In the genomic region with DNA sequence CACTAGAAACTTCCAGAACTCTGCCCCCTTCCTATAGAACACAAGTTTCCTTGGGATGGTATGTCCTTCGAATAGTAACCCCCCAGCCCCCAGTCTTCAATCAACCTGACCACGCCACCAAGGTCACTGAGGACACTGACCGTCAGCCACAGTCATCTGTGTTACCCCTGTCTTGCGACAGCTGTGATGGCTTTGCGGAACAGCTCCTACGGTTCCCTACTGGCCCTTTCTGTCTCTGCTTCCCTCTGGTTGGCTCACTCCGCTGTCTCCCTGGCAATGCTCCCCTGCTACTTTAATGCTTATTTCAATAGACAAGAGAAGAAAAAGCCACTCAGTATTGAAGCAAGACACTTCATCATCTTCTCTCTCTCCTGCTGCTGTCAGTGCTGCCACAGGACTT, we compare ENCODE assay signal across 11 mouse cellular contexts. TPM values are rescaled to one million over a fixed set of nuclear protein-coding genes. Genes with fewer than 3 reads are reported as not detected.
DNase-seq lines count a peak whose midpoint lies in the region; ATAC-seq and TF ChIP-seq lines count a peak whose summit lies in the region.
"Had no signal": no experiment of that assay in that cellular context is flagged by ENCODE, and none has a peak within 500 bp of the region (broad histone marks: within the 10 kb centered on the region; RNA-seq: fewer than 3 reads in every experiment).

No protein-coding gene starts in this region.

- ATAC-seq in frontal cortex, adult (ENCODE audit: low TSS enrichment), result peak; percentile 62
- ATAC-seq in inflammation-experienced regulatory T-cells, adult 6 months, result no peak

- H3K36me3 ChIP-seq in midbrain, embryonic 10.5 days, result no peaks in the 10 kb centered on the region
- H3K36me3 ChIP-seq in small intestine, adult 2 months (ENCODE audit: control insufficient read depth, insufficient read depth, low read length), result no peaks in the 10 kb centered on the region; the same call in 1 of the 2 replicates

- peaks cover 30% of the 10 kb centered on the region for H3K4me1 ChIP-seq in midbrain, embryonic 10.5 days
- H3K4me1 ChIP-seq in small intestine, adult 2 months (ENCODE audit: control insufficient read depth, insufficient read depth, insufficient read length, low read length), result peaks cover 21% of the 10 kb centered on the region

- TF ChIP-seq CTCF in small intestine, adult 2 months (IDR thresholded peaks at IDR 0.05; ENCODE audit: extremely low read depth, insufficient read length, insufficient replicate concordance, low read depth, low read length), result no peak

- WGBS in midbrain, embryonic 10.5 days, result 36% methylated on average over 7 of the region's 7 CpGs
- WGBS in small intestine, adult 2 months, result 50% methylated on average over 7 of the region's 7 CpGs

- no peak for DNase-seq in frontal cortex, postnatal 14 days (ENCODE audit: low spot score in 2 of 2)
- peak; percentile 43 to 56 for DNase-seq in right cerebral cortex, postnatal 10 days (ENCODE audit: low spot score in 2 of 2)
- no peak for DNase-seq in right cerebral cortex, postnatal 36 days (ENCODE audit: low spot score in 2 of 2)
- peak; percentile 39 for DNase-seq in midbrain, embryonic 10.5 days (ENCODE audit: low spot score)
- DNase-seq in urinary bladder, postnatal 36 days (ENCODE audit: low spot score in 2 of 2), result no peak
- DNase-seq: gastrocnemius, postnatal 10 days; thymus, postnatal 14 days had no signal

- H3K4me3 ChIP-seq in midbrain, embryonic 10.5 days, result no peak overlapping the region
- H3K4me3 ChIP-seq in small intestine, adult 2 months (ENCODE audit: low read depth, low read length), result no peak overlapping the region

- no peak for TF ChIP-seq POLR2A in small intestine, adult 2 months (IDR thresholded peaks at IDR 0.05; ENCODE audit: low read depth, low read length)

- no peaks in the 10 kb centered on the region for H3K9me3 ChIP-seq in midbrain, embryonic 10.5 days (replicated peaks)

- H3K27me3 ChIP-seq in midbrain, embryonic 10.5 days (ENCODE audit: low read depth, poor library complexity, severe bottlenecking), result no peaks in the 10 kb centered on the region
- H3K27me3 ChIP-seq in small intestine, adult 2 months (ENCODE audit: control insufficient read depth, insufficient read depth, low read length), result no peaks in the 10 kb centered on the region

- H3K27ac ChIP-seq in midbrain, embryonic 10.5 days (replicated peaks), result peak overlapping the region; percentile 46; the same call in 1 of the 2 replicates
- peak overlapping the region; percentile 86 for H3K27ac ChIP-seq in small intestine, adult 2 months (ENCODE audit: insufficient read depth, low read depth, low read length)

RNA-seq across cellular contexts. Expression of gene Sult6b2, which starts 10.8 kb away (rescaled TPM):
- not detected in 2 replicates for polyA plus RNA-seq in midbrain, embryonic 10.5 days (2016; fragmentation: Nextera tagmentation; extraction: Ambion mirVana)
- 0.20 and 68.1 TPM in 2 replicates for polyA plus RNA-seq in small intestine, adult 2 months (2012; rRNA removed)
- polyA plus RNA-seq in inflammation-experienced regulatory T-cells, adult 6 months (2017; shearing (Covaris generic)), result not detected
- polyA plus RNA-seq: liver, adult 2 months had no signal

RNA-seq across cellular contexts. Expression of gene Cmas, which starts 37.0 kb away (rescaled TPM):
- polyA plus RNA-seq in midbrain, embryonic 10.5 days (2016; fragmentation: Nextera tagmentation; extraction: Ambion mirVana), result 81.0 and 86.6 TPM in 2 replicates
- 39.5 and 40.8 TPM in 2 replicates for polyA plus RNA-seq in small intestine, adult 2 months (2012; rRNA removed)
- polyA plus RNA-seq in inflammation-experienced regulatory T-cells, adult 6 months (2017; shearing (Covaris generic)), result 10 to 100 TPM; 10.9 to 14.3 (median 11.7) TPM

Comparison
In these comparisons a context has a peak if more than half of its experiments do, and no peak if none do; other contexts are left out.
1. DNase-seq: peak in right cerebral cortex, postnatal 10 days (2 of 2) and midbrain, embryonic 10.5 days (single experiment); none in frontal cortex, postnatal 14 days (0 of 2), right cerebral cortex, postnatal 36 days (0 of 2) and urinary bladder, postnatal 36 days (0 of 2).